Mouse (Mus musculus) cerebral cortex, adult 2 months (tissue): ENCODE results near the gene Fam213a.

Experiments
- WGBS: fragments of 180-500 bp; shearing (Covaris S2); methylation state at CpG from one replicate; pipeline ENCODE4 v1.1.7; 2018; 5-methylcytosine and 5-hydroxymethylcytosine counted together

Fam213a gene

DNA sequence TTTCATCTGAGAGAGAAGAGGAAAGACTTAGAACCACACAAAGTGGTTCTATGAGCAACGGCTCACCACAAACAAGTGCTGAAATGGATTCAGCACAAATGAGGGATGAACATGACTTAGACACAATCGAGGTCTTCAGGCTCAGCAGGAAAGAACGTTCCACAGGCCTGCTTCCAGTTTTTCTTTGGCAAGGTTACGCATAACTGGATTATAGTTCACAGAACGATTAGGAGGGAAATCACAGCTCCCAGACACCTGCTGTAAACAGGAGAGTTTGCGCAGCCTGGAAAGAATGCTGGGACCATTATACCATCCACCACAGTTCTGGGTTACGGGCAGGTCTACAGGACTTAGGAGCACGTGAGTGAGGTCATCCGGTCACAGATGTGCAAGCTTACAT is 7.9 kb downstream of the Fam213a start:
- WGBS = 80% methylated on average over 9 of the region's 9 CpGs

DNA sequence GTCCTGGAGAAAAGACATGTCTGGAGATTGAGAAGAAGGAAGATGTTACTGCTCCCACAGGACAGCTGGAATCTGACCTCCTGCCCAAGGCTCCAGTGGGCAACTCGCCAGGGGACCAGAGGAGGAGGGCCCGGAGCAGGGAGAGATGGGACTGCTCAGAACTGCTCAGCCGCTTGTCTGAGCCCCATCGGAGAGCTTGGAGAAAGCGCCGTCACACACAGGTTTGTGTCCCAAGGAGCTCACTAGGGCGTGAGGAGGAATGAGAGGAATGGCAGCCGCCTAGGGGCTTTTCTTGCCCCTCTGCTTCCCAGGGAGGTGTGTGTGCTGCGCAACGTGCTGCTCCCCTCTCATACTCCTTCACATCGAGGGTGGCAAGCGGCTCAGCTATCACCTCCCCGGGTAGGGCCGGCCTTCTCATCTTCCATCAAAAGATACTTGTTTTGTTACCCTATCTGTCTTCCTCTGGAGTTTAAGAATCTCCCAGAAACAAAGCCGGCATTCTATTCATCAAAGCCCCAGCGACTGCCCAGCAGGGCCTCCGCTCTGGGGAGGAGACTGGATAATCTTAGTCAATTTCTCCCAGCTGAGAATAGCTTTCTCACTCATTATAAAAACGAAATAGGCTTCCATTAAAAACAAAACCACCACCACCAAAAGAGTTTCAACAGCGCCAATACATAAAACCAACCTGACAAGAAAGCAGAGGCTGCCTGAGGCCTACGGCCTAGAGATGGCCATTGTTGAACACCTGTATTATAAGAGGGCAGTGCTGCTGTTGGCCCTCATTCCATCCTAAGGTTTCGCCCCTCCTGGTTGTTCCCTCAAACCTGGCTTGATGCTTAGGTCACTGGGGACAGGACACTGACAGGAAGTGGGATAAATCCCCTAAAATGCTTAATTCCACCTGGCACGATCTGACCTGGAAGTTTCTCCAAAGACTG is 9.1 kb downstream of the Fam213a start:
- 55% methylated on average over 22 of the region's 22 CpGs for whole genome bisulfite sequencing

DNA sequence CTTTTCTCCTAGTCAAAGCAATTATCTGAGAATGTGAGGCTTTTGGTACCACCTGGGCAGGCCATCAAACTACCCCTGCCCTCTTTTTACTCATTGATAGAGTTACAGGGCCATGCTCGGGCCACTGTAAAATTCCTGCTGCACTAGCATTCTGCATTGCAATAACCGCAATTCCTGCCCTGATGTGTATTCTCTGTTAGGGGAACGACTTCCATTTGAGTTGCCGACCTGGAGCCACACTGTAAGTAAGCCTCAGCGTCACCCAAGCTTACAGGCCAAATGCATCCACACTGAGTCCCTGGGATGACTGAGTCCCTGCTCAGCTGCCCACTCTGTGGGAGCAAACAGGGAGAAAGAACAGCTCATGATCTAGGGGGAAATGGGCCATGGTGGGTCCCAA is 12.0 kb downstream of the Fam213a start:
- WGBS = over 99% methylated on average over 5 of the region's 5 CpGs

DNA sequence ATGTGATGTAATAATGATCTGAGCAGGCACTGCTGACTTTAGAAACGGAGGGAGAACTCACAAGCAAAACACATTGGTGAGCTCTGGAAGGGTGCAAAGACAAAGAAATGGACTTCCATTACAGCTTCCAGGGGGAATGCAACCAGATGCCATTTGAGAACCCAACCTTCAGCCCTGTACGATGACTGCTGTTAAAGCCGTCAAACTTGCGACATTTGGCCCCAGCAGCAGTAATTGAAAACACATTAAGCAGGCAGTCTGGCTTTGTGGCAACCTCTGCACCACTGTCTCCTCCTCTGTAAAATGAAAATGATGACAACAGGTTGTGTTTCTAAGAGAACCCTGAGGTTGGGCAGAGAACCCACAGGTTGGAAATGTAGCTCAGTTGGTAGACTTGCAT is 12.8 kb downstream of the Fam213a start:
- WGBS = 94% methylated on average over 4 of the region's 4 CpGs

DNA sequence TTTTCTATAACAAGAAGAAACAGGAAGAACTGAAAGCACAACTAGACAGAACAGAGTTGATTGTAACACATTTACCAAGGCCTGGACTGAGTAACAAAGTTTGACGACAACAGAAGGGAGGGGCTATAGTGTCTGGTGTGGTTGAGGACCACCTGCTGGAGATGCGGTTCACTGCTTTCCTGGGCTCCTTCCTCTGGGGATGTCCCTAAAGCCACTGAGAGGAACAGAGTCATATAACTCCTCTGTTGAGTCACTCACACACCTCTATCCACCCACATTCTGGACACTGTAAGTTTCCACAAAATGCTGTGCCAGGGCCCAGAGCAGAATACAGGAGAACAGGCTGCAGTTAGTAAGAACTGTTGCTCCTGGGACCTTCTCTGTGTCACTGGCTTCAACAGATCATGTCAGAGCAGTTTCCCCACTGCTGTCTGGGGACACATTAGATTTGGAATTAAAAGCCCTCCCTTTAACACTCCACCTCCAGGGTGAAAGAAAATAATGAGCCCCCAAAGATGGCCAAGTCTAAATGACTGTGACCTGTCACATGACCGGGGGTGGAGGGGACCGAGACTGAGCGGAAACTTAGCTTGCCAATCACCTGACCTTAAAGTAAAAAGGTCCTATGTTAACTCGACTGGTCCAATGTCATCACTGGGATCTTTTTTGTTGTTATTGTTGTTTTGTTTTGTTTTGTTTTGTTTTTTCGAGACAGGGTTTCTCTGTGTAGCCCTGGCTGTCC is 13.5 kb downstream of the Fam213a start:
- 90% methylated on average over 7 of the region's 7 CpGs for WGBS

DNA sequence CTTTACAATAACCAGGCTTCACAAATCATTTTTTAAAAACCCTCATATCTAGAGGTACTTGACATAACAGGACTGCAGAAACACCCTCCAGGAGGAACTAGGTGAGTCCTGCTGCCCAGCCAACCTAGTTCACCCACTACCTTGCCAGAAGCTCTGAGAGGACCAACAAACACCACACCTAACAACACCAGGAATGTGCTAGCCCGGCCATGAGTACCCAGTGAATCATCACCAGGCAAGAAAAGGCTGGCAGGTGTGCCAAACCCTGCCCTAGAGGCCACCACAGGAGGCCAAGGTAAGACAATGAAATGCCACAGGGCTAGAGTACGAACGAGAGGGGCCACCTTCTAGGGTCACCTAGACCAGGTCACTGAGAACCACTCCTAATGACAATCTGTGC is 17.4 kb downstream of the Fam213a start:
- 89% methylated on average over 3 of the region's 3 CpGs for WGBS

DNA sequence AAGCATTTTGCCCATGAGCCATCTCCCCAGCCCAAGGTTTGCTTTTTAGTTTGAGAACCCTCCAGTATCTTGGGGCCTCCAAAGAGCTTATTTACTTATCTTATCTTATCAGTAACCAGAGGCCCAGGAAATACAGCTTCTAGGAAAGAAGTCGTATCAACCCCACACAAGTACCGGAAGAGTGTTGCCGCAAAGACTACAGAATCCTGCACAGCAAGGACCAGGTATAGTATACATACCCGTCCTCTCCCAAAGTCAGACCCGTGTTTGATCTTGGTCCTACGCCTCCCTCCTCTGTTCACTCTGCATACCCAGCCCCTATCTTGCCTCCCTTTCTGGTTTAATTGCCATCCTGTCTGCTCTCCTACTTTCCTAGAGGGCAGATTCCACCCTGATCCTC is 21.1 kb downstream of the Fam213a start:
- WGBS = 87% methylated on average over 6 of the region's 6 CpGs

DNA sequence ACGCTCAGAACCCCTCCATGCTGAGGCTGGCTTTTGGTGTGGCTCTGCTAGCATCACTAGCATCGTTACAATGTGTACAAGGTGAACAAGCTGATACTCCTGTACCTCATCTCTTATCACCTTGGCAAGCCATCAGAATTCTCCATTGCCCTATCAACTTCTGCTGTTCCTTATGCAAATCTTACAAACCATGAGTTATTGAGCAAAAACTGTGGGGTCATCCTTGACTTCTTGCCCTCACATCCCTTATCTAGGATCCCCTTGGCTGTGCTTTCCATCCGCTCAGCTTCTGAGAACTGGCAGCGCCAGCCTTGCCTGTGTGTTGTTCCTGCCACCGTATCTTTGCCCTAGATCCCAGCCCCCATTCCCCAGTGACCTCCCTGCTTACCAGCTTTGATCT is 24.8 kb downstream of the Fam213a start:
- 94% methylated on average over 5 of the region's 5 CpGs for WGBS

DNA sequence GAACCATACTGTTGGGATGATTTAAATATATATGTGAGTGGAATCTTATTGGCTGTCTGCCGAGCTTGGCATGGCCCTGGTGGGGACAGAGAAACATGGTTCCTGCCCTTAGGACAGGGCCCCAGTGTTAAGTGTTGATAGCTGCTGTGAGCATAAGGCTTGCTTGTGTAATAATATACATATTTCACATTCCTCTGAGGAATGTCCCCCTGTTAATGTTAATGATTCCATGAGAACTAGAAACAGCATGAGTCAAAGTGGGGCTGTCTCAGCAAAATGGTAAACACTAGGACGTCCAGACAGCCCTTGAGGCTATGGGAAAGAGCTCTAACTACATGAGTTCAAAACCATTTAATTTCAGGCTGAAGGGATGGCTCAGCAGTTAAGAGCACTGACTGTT is 26.4 kb downstream of the Fam213a start:
- 81% methylated on average over 2 of the region's 2 CpGs for WGBS

DNA sequence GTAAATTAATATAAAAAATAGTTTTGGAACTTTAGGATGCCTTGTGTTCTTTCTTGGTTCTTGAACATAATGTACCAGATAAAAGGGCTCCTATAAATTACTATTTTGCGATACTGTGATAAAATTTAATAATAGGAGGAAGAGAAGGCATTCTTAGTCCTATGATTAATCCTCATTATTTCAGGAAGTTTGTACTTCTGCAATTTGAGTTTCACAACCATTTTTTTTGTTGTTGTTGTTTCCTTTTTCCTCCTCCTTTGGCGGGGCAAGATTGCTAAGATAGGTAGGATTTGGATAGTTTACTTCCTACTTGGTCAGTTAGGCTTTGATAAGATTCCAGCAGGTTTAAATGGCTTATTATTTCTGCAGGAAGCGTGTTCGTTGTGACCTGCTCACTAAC is 28.0 kb downstream of the Fam213a start:
- 71% methylated on average over 4 of the region's 4 CpGs for WGBS

DNA sequence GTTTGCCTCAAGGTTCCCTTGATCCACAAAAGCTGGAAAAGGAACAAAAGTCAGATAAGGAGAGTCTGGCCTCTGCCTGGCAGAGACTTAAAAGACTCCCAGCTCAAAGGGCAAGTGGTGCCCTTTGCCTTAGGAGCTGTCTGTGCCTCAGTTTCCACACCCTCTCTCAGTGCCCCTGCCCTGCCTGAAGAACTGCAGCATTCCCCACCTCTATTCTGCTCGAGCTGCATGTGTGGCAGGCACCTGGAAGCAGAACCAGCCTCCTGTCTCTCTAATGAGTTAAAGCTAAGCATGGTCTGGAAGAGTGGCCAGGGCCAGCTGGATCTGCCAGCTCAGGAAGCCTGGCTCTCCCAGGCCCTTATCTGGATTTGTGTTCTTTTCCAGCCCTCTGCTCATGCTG is 33.9 kb downstream of the Fam213a start:
- 67% methylated on average over 1 of the region's 1 CpGs for WGBS

DNA sequence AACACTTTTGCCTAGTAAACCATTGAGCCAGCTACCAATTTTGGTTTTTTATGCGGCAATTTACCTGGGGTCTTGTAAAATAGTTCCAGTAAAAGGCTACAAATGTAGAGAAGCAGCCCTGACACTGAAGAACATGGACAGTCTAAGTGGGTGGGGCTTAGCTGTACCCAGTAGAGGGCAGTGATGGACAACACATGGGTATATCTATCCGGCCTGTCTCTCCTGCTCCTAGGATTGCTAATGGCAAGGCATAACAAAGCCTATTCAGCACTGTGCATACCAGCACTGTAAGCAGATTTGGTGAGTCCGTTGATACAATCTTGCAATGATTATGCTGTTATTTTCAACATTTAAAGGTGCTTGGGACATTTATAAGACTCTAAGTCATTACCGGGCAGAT is 34.6 kb downstream of the Fam213a start:
- WGBS = 62% methylated on average over 4 of the region's 4 CpGs

DNA sequence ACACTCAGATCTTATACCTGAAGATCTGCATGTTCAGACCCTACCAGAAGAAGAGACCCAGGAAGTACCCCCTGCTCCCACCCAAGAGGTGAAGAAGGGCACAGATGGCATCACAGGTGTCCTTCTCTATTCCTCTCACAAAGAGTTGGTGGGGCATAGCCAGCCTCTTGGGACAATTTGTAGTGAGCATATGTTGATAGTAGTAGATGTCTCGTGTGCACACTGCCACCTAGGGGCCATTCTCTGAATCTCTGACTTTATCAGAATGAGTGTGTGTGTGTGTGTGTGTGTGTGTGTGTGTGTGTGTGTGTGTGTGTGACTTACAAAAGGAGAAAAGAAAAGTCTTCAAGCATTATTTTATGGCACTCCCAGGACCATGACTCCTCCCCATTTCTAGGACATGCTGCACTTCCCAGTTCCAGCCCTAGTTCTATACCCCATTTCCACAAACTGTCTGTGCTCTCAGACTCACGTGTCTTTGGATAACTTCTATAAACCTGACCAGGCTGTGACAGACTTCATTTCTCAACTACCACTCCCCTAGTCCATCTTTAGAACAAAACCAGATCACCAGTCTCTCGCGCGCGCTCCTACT is 38.4 kb downstream of the Fam213a start:
- 72% methylated on average over 6 of the region's 6 CpGs for WGBS

DNA sequence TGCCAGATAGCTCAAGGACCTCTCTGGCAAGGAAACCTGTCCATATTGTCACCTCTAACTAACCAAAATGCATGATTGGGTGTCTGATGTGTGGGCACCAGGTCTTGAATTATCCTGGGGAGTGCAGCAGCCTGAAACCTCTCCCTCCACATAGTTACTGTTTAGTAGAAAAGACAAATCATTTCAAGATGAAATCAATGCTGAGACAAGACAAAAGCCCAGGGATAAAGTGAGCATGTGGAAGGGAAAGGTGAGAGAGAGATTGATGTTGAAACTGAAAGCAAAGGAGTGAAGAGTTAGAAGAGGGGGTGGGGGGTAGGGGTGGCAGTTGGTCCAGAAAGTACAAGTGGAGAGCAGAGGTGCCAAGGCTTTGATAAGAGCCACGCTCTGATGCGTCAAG is 45.5 kb downstream of the Fam213a start:
- 95% methylated on average over 2 of the region's 2 CpGs for WGBS

DNA sequence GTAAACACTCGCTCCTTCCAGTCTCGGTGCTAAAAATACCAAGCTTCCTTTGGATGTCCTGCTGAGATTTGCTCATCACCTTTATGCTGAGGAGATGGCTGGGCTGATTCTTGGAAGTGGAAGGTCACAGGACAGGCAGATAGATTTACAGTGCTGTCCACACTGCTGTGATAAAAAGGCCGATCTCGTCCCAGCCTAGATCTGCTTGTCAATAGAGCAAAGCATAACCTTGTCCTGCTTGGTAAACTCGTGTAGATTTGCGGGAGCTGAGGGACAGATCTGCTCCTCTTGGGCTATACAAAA is 46.0 kb downstream of the Fam213a start:
- WGBS = 10% methylated on average over 6 of the region's 6 CpGs

DNA sequence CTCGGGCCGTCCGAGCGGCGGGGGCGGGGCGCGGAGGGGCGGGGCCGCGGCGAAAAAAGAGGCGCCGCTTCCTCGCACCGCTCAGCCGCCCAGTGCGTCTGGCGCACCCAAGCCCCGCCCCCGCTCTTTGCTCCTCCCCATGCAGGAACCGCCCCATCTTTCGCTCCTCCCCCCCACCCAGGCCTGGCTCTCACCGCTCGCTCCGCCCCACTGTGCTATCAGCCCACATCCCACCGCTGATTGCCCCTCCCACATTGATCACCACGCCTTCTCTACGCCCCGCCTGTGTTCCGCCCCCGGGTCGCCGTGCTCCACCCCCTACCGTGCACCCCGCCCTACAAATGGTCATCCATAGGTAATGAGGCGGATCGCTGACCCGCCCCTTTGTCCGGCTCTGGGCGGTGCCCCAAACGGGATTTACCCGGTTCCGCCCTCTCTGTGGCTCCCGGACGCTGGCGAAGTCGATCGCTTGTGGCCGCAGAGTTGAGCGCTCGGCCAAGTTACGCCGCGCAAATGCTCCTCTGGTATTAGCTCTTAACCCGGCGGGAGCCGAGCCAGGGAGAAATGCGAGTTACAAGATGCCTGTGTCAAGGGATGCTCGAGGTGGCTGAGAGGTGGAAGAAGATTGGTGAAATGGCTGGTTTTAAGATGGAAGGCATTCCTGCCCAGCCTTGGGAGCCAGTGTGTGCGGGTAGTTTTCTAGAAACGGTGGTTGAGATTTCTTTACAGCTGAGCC is 46.6 kb downstream of the Fam213a start:
- WGBS = under 1% methylated on average over 44 of the region's 62 CpGs

DNA sequence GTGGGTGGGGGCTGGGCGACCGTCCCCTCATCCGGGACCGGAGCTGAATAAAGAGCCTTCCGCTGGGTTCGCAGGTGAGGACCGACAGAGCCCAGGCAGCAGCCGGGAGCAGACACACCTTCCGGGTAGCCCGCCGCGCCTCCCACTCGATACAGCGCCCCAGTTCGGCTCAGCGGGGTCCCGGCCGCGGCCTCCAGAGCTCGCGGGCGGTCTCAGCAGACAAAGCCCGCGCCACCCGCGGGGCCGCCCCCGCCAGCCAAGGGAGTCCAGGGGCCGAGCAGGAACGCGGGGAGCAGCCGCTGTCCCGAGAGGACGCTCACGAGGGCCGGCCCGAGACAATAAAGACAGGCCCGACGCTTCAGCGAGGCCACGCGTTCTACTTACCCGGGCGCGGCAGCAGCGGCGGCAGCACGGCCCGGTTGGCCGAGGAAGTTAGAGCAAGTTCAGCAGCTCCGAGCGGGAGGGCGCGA is 47.2 kb downstream of the Fam213a start, which contains the start of gene Tspan14:
Gene Tspan14 (minus strand): TSS at position 416 of the 470 bp plus-strand sequence.
- under 1% methylated on average over 53 of the region's 54 CpGs for WGBS

DNA sequence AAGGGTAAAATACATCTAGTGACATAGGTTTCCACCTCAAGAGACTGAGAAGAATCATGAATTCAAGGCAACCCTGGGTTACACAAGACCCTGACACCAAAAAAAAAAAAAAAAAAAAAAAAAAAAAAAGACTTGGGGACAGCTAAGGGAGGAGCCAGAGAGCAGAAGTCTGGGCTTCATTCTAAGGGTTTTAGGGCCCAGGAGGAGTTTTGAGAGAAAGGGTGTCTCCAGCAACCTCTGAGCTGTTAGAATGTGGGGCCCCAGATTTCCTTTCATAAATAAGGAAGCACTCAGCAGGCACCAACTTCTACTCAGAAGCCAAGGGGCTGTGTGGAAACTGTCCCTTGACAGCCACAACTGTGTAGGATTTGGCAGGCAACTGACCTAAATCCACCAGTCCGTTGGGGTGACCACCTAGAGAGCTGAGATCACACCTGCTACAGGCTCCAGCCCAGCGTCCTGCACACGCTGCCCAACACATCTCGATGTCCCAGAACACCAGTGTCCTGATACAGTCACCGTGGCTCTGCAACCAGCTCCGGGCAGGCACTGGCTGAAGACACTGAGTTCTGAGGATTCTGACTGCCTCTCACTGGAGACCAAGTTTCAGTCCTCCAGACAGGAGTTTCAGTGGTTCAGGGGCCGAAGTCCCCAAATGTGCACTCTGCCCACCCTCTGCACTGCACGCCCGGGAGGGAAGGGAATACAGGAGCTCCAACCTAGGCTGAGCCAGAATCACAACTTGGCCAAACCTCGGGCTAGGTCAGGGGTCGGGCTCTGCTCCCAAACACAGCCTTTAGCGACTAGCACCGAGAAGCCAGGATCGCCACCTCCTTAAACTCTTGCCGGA is 47.9 kb downstream of the Fam213a start:
- under 1% methylated on average over 15 of the region's 15 CpGs for WGBS

DNA sequence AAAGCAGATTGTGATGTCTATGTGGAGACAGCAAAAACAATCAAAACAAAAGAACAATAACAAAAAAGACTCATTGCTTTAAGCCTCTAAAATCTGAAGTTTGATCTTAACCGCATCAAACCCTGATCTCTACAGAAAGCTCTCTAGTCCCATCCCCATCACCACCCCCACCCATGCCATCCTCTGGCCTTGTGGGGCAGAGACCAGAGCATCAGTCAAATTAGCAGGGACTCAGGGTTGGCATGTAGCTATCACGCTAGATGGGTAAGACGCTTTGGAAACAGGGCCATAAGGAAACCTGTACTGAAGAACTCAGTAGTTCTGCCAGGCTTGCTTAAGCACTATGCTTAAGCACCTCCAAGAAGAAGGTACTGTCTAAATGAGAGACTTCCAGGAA is 49.4 kb downstream of the Fam213a start:
- WGBS = 78% methylated on average over 3 of the region's 3 CpGs

DNA sequence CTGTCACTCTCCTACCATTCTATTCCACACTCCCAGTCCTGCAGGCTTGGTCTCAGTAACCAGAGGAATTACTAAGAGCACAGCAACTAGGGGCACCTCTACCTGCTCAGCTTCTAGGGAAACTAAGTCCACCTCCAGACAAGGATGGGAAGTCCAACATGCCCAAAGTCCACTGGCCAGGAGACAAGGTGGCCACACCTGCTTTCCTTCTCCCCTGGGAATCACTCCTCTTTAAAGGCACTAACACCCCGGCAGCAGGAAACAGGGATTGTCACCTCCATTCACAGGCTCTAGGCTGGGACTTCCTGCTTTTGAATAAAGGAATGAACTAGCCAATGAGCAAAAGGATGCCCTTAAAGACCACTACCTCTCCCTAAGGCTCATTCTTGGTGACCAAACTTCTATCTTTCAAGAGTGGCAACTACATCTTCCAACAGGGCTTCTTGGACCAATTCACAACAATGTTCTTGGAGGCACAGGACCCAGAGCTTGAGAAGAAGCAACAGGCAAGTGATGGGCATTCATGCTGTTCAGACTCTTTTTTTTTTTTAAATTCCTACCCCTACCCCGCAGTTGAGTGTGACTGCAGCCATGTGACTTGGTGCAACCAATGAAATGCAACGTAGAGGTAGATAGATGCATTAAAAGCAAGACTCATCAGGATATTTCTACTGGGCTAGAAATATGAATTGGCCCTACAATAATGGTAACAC is 49.9 kb downstream of the Fam213a start:
- 64% methylated on average over 3 of the region's 3 CpGs for WGBS
